Mouse (Mus musculus): ENCODE data around the gene Cobl. TPM values are rescaled to one million over a fixed set of nuclear protein-coding genes. Genes with fewer than 3 reads are reported as not detected.

Gene Cobl
- polyA plus RNA-seq, 1 experiment from 2014 or later: 4.8 TPM

DNA sequence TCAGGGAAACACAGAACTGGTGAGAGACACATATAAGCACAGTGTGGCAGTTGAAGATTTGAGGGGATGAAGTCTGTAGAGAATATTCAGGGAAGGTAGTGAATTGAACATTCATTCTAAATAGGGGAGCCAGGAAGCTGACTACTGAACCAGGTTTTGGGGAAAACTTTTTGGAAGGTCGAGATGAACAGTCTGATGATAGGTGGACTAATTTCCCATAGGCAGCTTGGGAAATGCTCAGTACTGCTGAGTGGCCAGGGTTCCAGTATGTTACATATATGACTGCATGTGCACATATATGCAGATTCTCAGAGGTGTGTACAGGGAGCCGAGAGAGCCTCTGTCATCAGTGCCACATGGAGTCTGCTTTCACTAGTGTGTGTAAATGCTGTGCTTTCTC is 190.5 kb downstream of the Cobl start:
- Histone ChIP-seq H3K9me3 (no peaks in the 10 kb centered on the region), H3K27me3 (replicated peaks) (no peaks in the 10 kb centered on the region), H3K4me2 (replicated peaks) (no peak overlapping the region), H3K36me3 (no peaks in the 10 kb centered on the region), H3K4me3 (no peak overlapping the region), H3K4me1 (no peaks in the 10 kb centered on the region), H3K9ac (no peak overlapping the region), H3K27ac (no peak overlapping the region)
- ATAC-seq (ENCODE audit: low FRiP score, low read depth): no peak
- 75% methylated on average over 2 of the region's 2 CpGs for WGBS

DNA sequence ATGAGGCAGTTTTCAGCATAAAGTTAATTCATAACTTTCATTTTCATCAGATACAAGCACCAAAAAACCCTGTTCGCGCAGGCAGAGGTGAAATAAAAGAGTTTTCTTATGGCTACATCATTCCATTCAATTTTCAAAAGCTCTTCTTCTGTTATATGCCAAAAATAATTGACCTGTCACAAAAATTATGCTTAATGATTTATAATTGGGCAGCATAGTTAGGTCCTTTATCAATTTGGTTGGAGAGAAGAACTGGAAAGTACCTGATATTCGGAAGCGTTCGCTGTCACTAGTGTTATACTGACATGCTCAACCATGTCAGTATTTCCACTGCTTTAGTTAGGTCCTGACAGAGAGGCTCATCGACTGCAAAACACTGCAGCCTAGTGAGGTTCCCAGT is 191.0 kb downstream of the Cobl start:
- Histone ChIP-seq H3K27me3 (replicated peaks) (no peaks in the 10 kb centered on the region), H3K4me2 (replicated peaks) (no peak overlapping the region), H3K4me3 (no peak overlapping the region), H3K36me3 (no peaks in the 10 kb centered on the region), H3K4me1 (no peaks in the 10 kb centered on the region), H3K9ac (no peak overlapping the region), H3K27ac (no peak overlapping the region), H3K9me3 (no peaks in the 10 kb centered on the region)
- ATAC-seq (ENCODE audit: low FRiP score, low read depth): no peak
- WGBS: 96% methylated on average over 6 of the region's 6 CpGs

- H3K9me3 ChIP-seq: no peaks in the 10 kb centered on the region
- no peak overlapping the region for H3K4me3 ChIP-seq
- no peak for ATAC-seq (ENCODE audit: low FRiP score, low read depth)
- no peak overlapping the region for H3K27ac ChIP-seq
- H3K4me2 ChIP-seq (replicated peaks): no peak overlapping the region
- H3K27me3 ChIP-seq (replicated peaks): no peaks in the 10 kb centered on the region
- 44% methylated on average over 2 of the region's 2 CpGs for WGBS
- no peaks in the 10 kb centered on the region for H3K36me3 ChIP-seq
- no peak overlapping the region for H3K9ac ChIP-seq
- no peaks in the 10 kb centered on the region for H3K4me1 ChIP-seq
These were observed 206.3 kb downstream of the Cobl start for GRCm38 (mm10) chr11:12258411-12258810.

GRCm38 (mm10) chr11:12257324-12258118 is 207.2 kb downstream of the Cobl start:
- Histone ChIP-seq H3K4me1 (no peaks in the 10 kb centered on the region), H3K9me3 (no peaks in the 10 kb centered on the region), H3K4me3 (no peak overlapping the region), H3K36me3 (no peaks in the 10 kb centered on the region), H3K27me3 (replicated peaks) (no peaks in the 10 kb centered on the region), H3K9ac (no peak overlapping the region), H3K27ac (no peak overlapping the region), H3K4me2 (replicated peaks) (no peak overlapping the region)
- 0 out of 2 replicates have a peak, but pooled peaks have one; percentile 42 for ATAC-seq (ENCODE audit: low FRiP score, low read depth)
- 76% methylated on average over 5 of the region's 5 CpGs for WGBS

DNA sequence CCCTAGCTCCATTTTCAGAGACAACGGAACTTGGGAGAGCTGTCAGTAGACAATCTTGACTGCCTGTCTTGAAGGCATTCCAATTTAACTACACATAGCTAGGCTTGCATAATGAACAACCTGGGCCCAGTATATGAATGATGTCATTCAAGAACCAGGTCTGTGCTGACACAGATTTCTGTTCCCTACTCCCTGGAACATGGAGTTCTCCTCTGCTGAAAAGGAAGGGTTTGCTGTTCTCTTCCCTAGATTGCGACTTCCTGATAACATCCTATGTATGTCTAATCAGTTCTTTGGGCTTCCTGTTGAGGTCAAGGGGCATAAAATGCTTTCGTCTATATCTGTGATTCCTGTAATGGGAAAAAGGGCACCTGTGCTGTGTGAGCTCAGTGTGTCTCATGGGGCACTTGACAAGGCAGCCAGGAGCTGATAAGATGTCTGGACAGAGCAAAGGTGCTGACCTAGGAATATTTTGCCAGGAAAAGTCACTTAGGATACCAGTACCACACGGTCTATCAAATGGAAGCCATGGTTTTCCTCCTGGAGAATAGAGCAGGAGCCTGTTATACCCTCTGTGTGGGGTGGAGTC is 219.3 kb downstream of the Cobl start:
- Histone ChIP-seq H3K27ac (no peak overlapping the region), H3K36me3 (no peaks in the 10 kb centered on the region), H3K27me3 (replicated peaks) (no peaks in the 10 kb centered on the region), H3K4me3 (no peak overlapping the region), H3K9ac (no peak overlapping the region), H3K4me1 (no peaks in the 10 kb centered on the region), H3K4me2 (replicated peaks) (no peak overlapping the region), H3K9me3 (no peaks in the 10 kb centered on the region)
- 90% methylated on average over 4 of the region's 4 CpGs for WGBS
- ATAC-seq (ENCODE audit: low FRiP score, low read depth): no peak

- Histone ChIP-seq H3K4me2 (replicated peaks) (no peak overlapping the region), H3K27ac (no peak overlapping the region), H3K4me1 (no peaks in the 10 kb centered on the region), H3K27me3 (replicated peaks) (no peaks in the 10 kb centered on the region), H3K4me3 (no peak overlapping the region), H3K9ac (no peak overlapping the region), H3K36me3 (no peaks in the 10 kb centered on the region), H3K9me3 (no peaks in the 10 kb centered on the region)
- no peak for ATAC-seq (ENCODE audit: low FRiP score, low read depth)
- 64% methylated on average over 1 of the region's 1 CpGs for WGBS
These were observed 228.4 kb downstream of the Cobl start for GRCm38 (mm10) chr11:12236341-12236740.

DNA sequence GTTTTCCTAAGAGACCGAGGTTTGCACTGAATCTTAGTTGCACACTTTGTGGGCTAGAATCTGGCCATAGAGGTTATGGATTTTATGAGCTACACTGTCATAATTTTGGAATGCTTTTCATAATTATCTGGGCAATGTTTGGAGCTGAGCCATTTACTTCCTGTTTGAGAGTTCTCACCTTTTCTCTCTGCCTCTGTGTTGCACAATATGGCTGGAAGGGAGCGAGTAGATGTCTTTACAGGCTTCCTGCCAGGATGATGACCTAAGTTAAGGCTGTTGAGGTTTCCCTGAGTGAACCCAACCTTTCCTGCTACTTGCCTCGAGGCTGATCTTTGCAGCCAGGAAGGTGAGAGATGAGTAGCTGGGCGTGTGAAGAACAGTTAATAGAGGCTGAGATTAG is 229.9 kb downstream of the Cobl start:
- ATAC-seq (ENCODE audit: low FRiP score, low read depth): no peak
- Histone ChIP-seq H3K27ac (no peak overlapping the region), H3K9ac (no peak overlapping the region), H3K4me3 (no peak overlapping the region), H3K27me3 (replicated peaks) (no peaks in the 10 kb centered on the region), H3K4me1 (no peaks in the 10 kb centered on the region), H3K9me3 (no peaks in the 10 kb centered on the region), H3K4me2 (replicated peaks) (no peak overlapping the region), H3K36me3 (no peaks in the 10 kb centered on the region)
- WGBS: 87% methylated on average over 4 of the region's 4 CpGs

GRCm38 (mm10) chr11:12234126-12234525 is 230.6 kb downstream of the Cobl start:
- Histone ChIP-seq H3K4me1 (no peaks in the 10 kb centered on the region), H3K27ac (no peak overlapping the region), H3K4me3 (no peak overlapping the region), H3K27me3 (replicated peaks) (no peaks in the 10 kb centered on the region), H3K4me2 (replicated peaks) (no peak overlapping the region), H3K9ac (no peak overlapping the region), H3K36me3 (no peaks in the 10 kb centered on the region), H3K9me3 (no peaks in the 10 kb centered on the region)
- 90% methylated on average over 1 of the region's 1 CpGs for WGBS
- ATAC-seq (ENCODE audit: low FRiP score, low read depth): no peak

DNA sequence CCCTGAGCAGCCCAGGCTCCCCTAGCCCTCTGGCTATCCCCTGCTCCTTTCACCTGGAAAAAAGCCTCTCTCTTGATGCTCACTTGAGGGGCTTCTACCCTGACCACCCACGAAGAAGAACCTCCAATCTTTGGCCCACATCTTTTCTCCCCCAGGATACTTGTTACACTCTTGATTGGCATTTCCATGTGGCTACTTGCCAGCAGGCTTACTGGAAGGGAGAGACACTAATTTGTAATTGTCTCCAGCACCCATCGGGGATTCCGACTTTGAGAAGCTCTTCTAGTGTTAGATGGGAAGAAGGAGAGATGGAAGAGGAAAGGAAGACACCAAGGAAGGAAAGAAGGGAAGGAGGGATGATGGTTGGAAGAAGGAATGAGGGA is 232.0 kb downstream of the Cobl start:
- H3K4me1 ChIP-seq: no peaks in the 10 kb centered on the region
- H3K4me2 ChIP-seq (replicated peaks): no peak overlapping the region
- WGBS: 80% methylated on average over 3 of the region's 3 CpGs
- no peak overlapping the region for H3K27ac ChIP-seq
- no peak overlapping the region for H3K4me3 ChIP-seq
- no peak overlapping the region for H3K9ac ChIP-seq
- H3K36me3 ChIP-seq: no peaks in the 10 kb centered on the region
- H3K27me3 ChIP-seq (replicated peaks): no peaks in the 10 kb centered on the region
- ATAC-seq (ENCODE audit: low FRiP score, low read depth): no peak
- no peaks in the 10 kb centered on the region for H3K9me3 ChIP-seq

DNA sequence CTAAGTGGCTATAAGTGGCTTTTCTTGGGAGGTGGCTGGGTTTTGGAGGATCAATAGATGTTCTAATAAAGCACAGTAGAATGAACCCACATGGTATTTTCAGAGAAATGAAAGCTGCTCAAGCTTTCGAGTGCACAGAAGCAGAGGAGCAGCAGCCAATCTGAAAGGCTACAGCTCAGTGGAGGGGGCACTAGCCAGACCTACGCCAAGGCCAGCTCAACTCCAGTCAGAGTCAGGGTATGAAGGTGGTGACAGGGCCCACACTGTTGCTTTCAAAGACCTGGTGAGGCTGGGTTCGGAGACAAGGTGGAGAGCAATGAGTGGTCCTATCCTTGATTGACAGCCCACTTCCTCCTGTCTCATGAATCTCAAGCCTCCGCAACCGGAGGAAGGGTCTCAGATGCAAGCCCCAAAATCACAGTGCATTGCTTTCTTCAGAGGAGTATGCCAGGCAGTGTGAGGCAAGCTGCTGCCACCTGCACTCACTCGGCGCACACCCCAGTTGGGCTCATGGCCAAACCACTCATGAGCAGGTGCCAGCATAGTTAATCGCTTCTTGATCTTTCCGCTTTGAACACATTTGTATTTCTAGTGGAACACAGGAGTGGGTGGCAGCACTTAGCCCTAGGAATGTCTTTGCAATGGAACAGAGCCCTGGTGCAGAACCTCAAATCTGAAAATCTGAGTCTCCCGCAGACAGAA is 232.6 kb downstream of the Cobl start:
- Histone ChIP-seq H3K27me3 (replicated peaks) (no peaks in the 10 kb centered on the region), H3K36me3 (no peaks in the 10 kb centered on the region), H3K4me2 (replicated peaks) (no peak overlapping the region), H3K9me3 (no peaks in the 10 kb centered on the region), H3K4me1 (no peaks in the 10 kb centered on the region), H3K4me3 (no peak overlapping the region), H3K9ac (no peak overlapping the region), H3K27ac (no peak overlapping the region)
- 90% methylated on average over 10 of the region's 10 CpGs for WGBS
- no peak for ATAC-seq (ENCODE audit: low FRiP score, low read depth)

DNA sequence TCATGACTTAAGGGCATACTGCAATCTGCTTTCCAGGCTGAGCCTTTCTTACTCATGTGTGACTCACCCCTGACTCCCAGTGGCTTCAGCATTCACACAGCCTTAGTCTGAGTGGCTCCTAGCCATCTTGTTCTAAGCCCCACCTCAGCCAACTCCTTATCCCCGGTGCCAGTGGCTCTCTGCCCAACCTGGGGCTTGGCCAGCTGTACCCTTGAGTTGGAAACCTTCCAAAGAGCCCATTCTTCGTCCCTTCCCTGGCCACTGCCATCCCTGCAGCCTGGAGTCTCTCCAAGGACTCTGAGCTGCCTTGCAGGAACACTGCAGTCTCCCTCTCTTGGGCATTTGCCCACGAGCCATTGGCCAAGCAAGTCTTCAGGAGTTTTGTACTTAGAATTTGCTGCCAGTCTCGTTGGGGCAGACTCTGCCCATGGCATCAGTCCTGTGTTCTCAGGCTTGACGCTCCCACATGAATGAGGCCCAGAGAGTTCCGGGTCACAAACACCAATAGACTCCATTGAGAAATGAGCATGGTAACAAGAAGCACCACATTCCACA is 233.2 kb downstream of the Cobl start:
- 74% methylated on average over 6 of the region's 6 CpGs for WGBS
- Histone ChIP-seq H3K4me1 (no peaks in the 10 kb centered on the region), H3K9ac (no peak overlapping the region), H3K36me3 (no peaks in the 10 kb centered on the region), H3K4me2 (replicated peaks) (no peak overlapping the region), H3K27me3 (replicated peaks) (no peaks in the 10 kb centered on the region), H3K9me3 (no peaks in the 10 kb centered on the region), H3K27ac (no peak overlapping the region), H3K4me3 (no peak overlapping the region)
- ATAC-seq (ENCODE audit: low FRiP score, low read depth): no peak

- H3K27me3 ChIP-seq (replicated peaks): no peaks in the 10 kb centered on the region
- no peaks in the 10 kb centered on the region for H3K9me3 ChIP-seq
- H3K36me3 ChIP-seq: no peaks in the 10 kb centered on the region
- no peak overlapping the region for H3K27ac ChIP-seq
- H3K9ac ChIP-seq: no peak overlapping the region
- no peak overlapping the region for H3K4me3 ChIP-seq
- H3K4me2 ChIP-seq (replicated peaks): no peak overlapping the region
- ATAC-seq (ENCODE audit: low FRiP score, low read depth): no peak
- no peaks in the 10 kb centered on the region for H3K4me1 ChIP-seq
- 74% methylated on average over 7 of the region's 7 CpGs for WGBS
These were observed 235.3 kb downstream of the Cobl start for GRCm38 (mm10) chr11:12229411-12229810.
